Mouse (Mus musculus) MEL (cell line): Measurements from ENCODE around the gene Nmnat3. TPM values are rescaled to one million over a fixed set of nuclear protein-coding genes. Genes with fewer than 3 reads are reported as not detected.

Source experiments
- DNase-seq: peaks from one replicate; pipeline ENCODE4 v3.0.0; 2011; ENCODE audit warnings: low read depth, low spot score
- H3K27ac ChIP-seq: 2 replicates; pipeline ENCODE4 v1.5.1; 2012; ENCODE audit warnings: low read depth, mild to moderate bottlenecking, control low read depth, low read length, moderate library complexity; ENCODE audit not compliant: control insufficient read depth
- H3K27me3 ChIP-seq, 2 experiments: fragments of 150-350 bp in 1 of 2; sonication (generic) in 1 of 2; 2 replicates each; pipeline ENCODE4 v1.6.1; 2012; ENCODE audit warnings: low read length in 2 of 2, mild to moderate bottlenecking in 2 of 2, improper control_type of control experiment in 1 of 2, moderate library complexity in 1 of 2; ENCODE audit not compliant: insufficient read depth in 2 of 2, control insufficient read depth in 1 of 2
- H3K36me3 ChIP-seq, 2 experiments: 2 replicates each; pipeline ENCODE4 v1.6.1; 2012 to 2014; ENCODE audit warnings: low read length in 2 of 2, improper control_type of control experiment in 1 of 2, inconsistent platforms in 1 of 2, mild to moderate bottlenecking in 1 of 2; ENCODE audit not compliant: insufficient read depth in 2 of 2, control insufficient read depth in 1 of 2
- H3K4me1 ChIP-seq, 2 experiments: fragments of 150-350 bp in 1 of 2; sonication (generic) in 1 of 2; 2 replicates each; pipeline ENCODE4 v1.6.1; 2012; ENCODE audit warnings: low read length in 2 of 2, improper control_type of control experiment in 1 of 2, mild to moderate bottlenecking in 1 of 2; ENCODE audit not compliant: insufficient read depth in 2 of 2, control insufficient read depth in 1 of 2
- H3K4me3 ChIP-seq, 2 experiments: fragments of 150-350 bp in 1 of 2; sonication (generic) in 1 of 2; 2 replicates each; pipeline ENCODE4 v1.5.1; 2012; ENCODE audit warnings: low read depth in 2 of 2, low read length in 2 of 2, mild to moderate bottlenecking in 2 of 2, moderate library complexity in 2 of 2, control low read depth in 1 of 2, improper control_type of control experiment in 1 of 2; ENCODE audit not compliant: control insufficient read depth in 1 of 2, insufficient read depth in 1 of 2
- H3K79me2 ChIP-seq: 2 replicates; pipeline ENCODE4 v1.6.1; 2012; ENCODE audit warnings: mild to moderate bottlenecking, low read length, moderate library complexity; ENCODE audit not compliant: control insufficient read depth, poor library complexity, insufficient read depth
- H3K9ac ChIP-seq: 2 replicates; pipeline ENCODE4 v1.6.1; 2012; ENCODE audit warnings: low read depth, mild to moderate bottlenecking, control low read depth, low read length, moderate library complexity; ENCODE audit not compliant: control insufficient read depth, poor library complexity, severe bottlenecking
- H3K9me3 ChIP-seq: fragments of 150-350 bp; sonication (generic); replicated peaks from 2 replicates; pipeline ENCODE4 v1.6.1; 2012; ENCODE audit warnings: mild to moderate bottlenecking, low read length, improper control_type of control experiment, moderate library complexity; ENCODE audit not compliant: insufficient read depth
- CTCF ChIP-seq, 3 experiments: IDR thresholded peaks in 2 of 3; conservative IDR thresholded peaks in 1 of 3; 2 replicates each; pipeline ENCODE4 v1.5.1; 2011 to 2012; ENCODE audit warnings: low read length in 3 of 3, low read depth in 2 of 3, mild to moderate bottlenecking in 2 of 3, improper control_type of control experiment in 1 of 3, inconsistent platforms in 1 of 3, mixed read lengths in 1 of 3, moderate library complexity in 1 of 3; ENCODE audit not compliant: control insufficient read depth in 1 of 3, insufficient read depth in 1 of 3, poor library complexity in 1 of 3, severe bottlenecking in 1 of 3
- EP300 ChIP-seq, 2 experiments: IDR thresholded peaks; 2 replicates each; pipeline ENCODE4 v1.6.1; 2011; ENCODE audit warnings: improper control_type of control experiment in 2 of 2, low read length in 2 of 2, low read depth in 1 of 2, mild to moderate bottlenecking in 1 of 2
- ETS1 ChIP-seq: IDR thresholded peaks from 2 replicates; pipeline ENCODE4 v1.6.1; 2012; ENCODE audit warnings: low read depth, mild to moderate bottlenecking, inconsistent platforms, low read length, improper control_type of control experiment, moderate library complexity
- GATA1 ChIP-seq: IDR thresholded peaks from 2 replicates; pipeline ENCODE4 v1.6.1; 2011; ENCODE audit warnings: low read depth, low read length, improper control_type of control experiment
- HCFC1 ChIP-seq: IDR thresholded peaks from 2 replicates; pipeline ENCODE4 v1.6.1; 2012; ENCODE audit warnings: low read depth, mild to moderate bottlenecking, inconsistent platforms, low read length, improper control_type of control experiment, moderate library complexity
- MAX ChIP-seq: IDR thresholded peaks from 2 replicates; pipeline ENCODE4 v1.6.1; 2011; ENCODE audit warnings: low read length, improper control_type of control experiment
- MYC ChIP-seq: IDR thresholded peaks from 2 replicates; pipeline ENCODE4 v1.6.1; 2011; ENCODE audit warnings: low read depth, mild to moderate bottlenecking, low read length, improper control_type of control experiment, moderate library complexity
- POLR2AphosphoS5 ChIP-seq: IDR thresholded peaks from 2 replicates; pipeline ENCODE4 v1.6.1; 2012; ENCODE audit warnings: low read depth, borderline replicate concordance, mild to moderate bottlenecking, inconsistent platforms, low read length, moderate library complexity, mixed read lengths
- RAD21 ChIP-seq: IDR thresholded peaks from 2 replicates; pipeline ENCODE4 v1.6.1; 2011; ENCODE audit warnings: mild to moderate bottlenecking, low read depth, low read length, improper control_type of control experiment
- SMC3 ChIP-seq: IDR thresholded peaks from 2 replicates; pipeline ENCODE4 v1.6.1; 2011; ENCODE audit warnings: low read depth, low read length, improper control_type of control experiment
- TAL1 ChIP-seq: IDR thresholded peaks from 2 replicates; pipeline ENCODE4 v1.6.1; 2012; ENCODE audit warnings: mild to moderate bottlenecking, inconsistent platforms, low read length, moderate library complexity, mixed read lengths
- TBP ChIP-seq: IDR thresholded peaks from 2 replicates; pipeline ENCODE4 v1.8.0; 2011; ENCODE audit warnings: low read depth, low read length, improper control_type of control experiment
- TCF12 ChIP-seq: IDR thresholded peaks from 2 replicates; pipeline ENCODE4 v1.6.1; 2014; ENCODE audit warnings: low read depth, mild to moderate bottlenecking, inconsistent platforms, low read length, improper control_type of control experiment, moderate library complexity
- UBTF ChIP-seq: IDR thresholded peaks from 2 replicates; pipeline ENCODE4 v1.6.1; 2012; ENCODE audit warnings: low read depth, mild to moderate bottlenecking, inconsistent platforms, low read length, improper control_type of control experiment, moderate library complexity, borderline replicate concordance; ENCODE audit not compliant: insufficient read depth
- USF1 ChIP-seq: IDR thresholded peaks from 2 replicates; pipeline ENCODE4 v1.6.1; 2014; ENCODE audit warnings: low read depth, mild to moderate bottlenecking, inconsistent platforms, low read length, improper control_type of control experiment, moderate library complexity
- USF2 ChIP-seq, 2 experiments: IDR thresholded peaks; 2 replicates each; pipeline ENCODE4 v1.6.1; 2011 to 2012; ENCODE audit warnings: improper control_type of control experiment in 2 of 2, low read length in 2 of 2, borderline replicate concordance in 1 of 2, inconsistent platforms in 1 of 2, low read depth in 1 of 2, mild to moderate bottlenecking in 1 of 2; ENCODE audit not compliant: insufficient read depth in 1 of 2
- ZC3H11A ChIP-seq: IDR thresholded peaks from 2 replicates; pipeline ENCODE4 v1.6.1; 2012; ENCODE audit warnings: low read depth, mild to moderate bottlenecking, inconsistent platforms, low read length, improper control_type of control experiment
- ZMIZ1 ChIP-seq: IDR thresholded peaks from 2 replicates; pipeline ENCODE4 v1.6.1; 2012; ENCODE audit warnings: low read depth, mild to moderate bottlenecking, inconsistent platforms, low read length, improper control_type of control experiment, moderate library complexity
- polyA plus RNA-seq, 2 experiments: library from polyadenylated mRNA; stranded (reverse) in 1 of 2; unstranded in 1 of 2; fragments of >175 nt in 1 of 2; fragments of >200 nt in 1 of 2; gene quantifications; 2 replicates each; pipeline versions ENCODE4 v1.2.1 to v1.2.4; 2012; ENCODE audit warnings: low replicate concordance in 2 of 2, low read depth in 1 of 2; ENCODE audit not compliant: insufficient read length in 2 of 2, insufficient read depth in 1 of 2, missing spikeins in 1 of 2
- total RNA-seq: library from RNA; depleted of rRNA; stranded (reverse); fragments of 300-350 nt; gene quantifications from 2 replicates; pipeline ENCODE4 v1.2.3, GENCODE M21; 2012

Nmnat3 gene
- total and polyA plus RNA-seq, 3 experiments, result 14.4 to 15.2 TPM; not detected in 1

GRCm38 (mm10) chr9:98380593-98380992 is 93.4 kb downstream of the Nmnat3 start:
- H3K79me2 ChIP-seq, result no peaks in the 10 kb centered on the region
- no peak overlapping the region for H3K4me3 ChIP-seq
- peaks cover 0 to 5% of the 10 kb centered on the region in 2 experiments; a peak in 2 of 4 replicates for H3K4me1 ChIP-seq
- no peaks in the 10 kb centered on the region for H3K9me3 ChIP-seq
- H3K27ac ChIP-seq, result no peak overlapping the region
- no peak overlapping the region for H3K9ac ChIP-seq
- H3K36me3 ChIP-seq, result 0 out of 4 replicates have a peak, but pooled peaks cover 0 to 2% of the 10 kb centered on the region in 2 experiments
- TF ChIP-seq SMC3 (no peak), HCFC1 (no peak), TCF12 (0 out of 2 replicates have a peak, but pooled peaks have one; percentile 50), MAX (peak; percentile 52; the same call in 1 of the 2 replicates), EP300 (IDR thresholded peaks at IDR 0.05; ENCODE audit: low read depth in 1 of 2, low read length in 2 of 2) (peak; percentile 12 to 48; a peak in 2 of 4 replicates), TAL1 (peak; percentile 39), USF2 (IDR thresholded peaks at IDR 0.05; ENCODE audit: borderline replicate concordance in 1 of 2, insufficient read depth in 1 of 2, low read depth in 1 of 2, low read length in 2 of 2) (0 out of 4 replicates have a peak, but pooled peaks of 1 of the 2 experiments have one; percentile 9), MYC (0 out of 2 replicates have a peak, but pooled peaks have one; percentile 41), USF1 (peak; percentile 77), ZMIZ1 (no peak)
- TF ChIP-seq, all 39 proteins: peak for 7
- H3K27me3 ChIP-seq, result no peaks in the 10 kb centered on the region
- DNase-seq, result peak; percentile 36

DNA sequence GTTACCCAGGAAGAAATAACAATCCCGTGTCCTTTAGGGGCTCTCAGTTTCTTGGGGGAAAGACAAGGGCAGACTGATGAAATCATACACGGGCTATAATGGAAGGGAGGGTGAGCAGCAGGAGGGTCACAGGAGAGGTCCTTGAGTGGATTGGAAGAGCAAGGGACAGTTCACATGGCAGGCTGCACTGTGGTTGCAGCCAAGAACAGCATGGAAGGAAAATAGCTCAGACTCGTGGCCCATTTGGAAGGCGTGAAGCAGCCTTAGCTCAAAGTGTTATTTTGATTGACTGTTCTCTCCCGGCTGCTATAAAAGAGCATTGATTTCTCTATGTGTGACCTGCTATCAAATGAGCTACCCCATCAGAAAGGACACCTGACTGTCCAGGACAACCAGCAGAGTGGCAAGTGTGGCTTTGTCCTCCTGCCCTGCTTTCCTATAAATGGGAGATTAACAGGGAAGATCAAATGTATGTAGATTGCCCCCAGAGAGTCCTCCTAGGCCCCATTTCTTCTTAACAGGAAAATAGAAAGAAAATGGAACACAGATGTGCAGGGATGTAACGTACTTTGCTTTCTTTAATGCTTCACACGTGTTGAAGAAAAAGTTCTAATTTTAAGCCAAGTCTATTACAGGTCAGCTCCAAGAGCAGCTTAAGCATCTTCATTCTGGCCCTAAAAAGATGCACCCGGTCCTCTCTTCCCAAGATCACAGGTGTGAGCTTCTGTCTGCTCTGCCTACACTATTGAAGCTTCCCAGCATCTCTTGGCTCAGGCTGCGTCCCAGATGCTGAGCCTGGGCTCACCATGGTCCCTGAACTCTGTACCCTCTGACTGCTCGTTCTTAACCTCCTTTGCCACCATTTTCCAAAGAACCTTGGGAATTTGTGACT is 100.8 kb downstream of the Nmnat3 start:
- no peak for DNase-seq
- Histone ChIP-seq H3K4me3 (no peak overlapping the region), H3K4me1 (no peaks in the 10 kb centered on the region), H3K36me3 (no peaks in the 10 kb centered on the region), H3K9me3 (no peaks in the 10 kb centered on the region), H3K27me3 (no peaks in the 10 kb centered on the region), H3K9ac (no peak overlapping the region), H3K79me2 (no peaks in the 10 kb centered on the region), H3K27ac (no peak overlapping the region)
- TF ChIP-seq UBTF (no peak), ETS1 (no peak), POLR2AphosphoS5 (no peak), RAD21 (no peak), SMC3 (no peak), TBP (no peak), ZC3H11A (no peak), GATA1 (no peak), CTCF (IDR thresholded peaks at IDR 0.05 in 2 of 3, conservative IDR thresholded peaks at IDR 0.05 in 1 of 3; ENCODE audit: control insufficient read depth in 1 of 3, insufficient read depth in 1 of 3, low read depth in 2 of 3, low read length in 3 of 3, poor library complexity in 1 of 3, severe bottlenecking in 1 of 3) (no peak)
